Mouse (Mus musculus): ENCODE measurements around the gene Fstl4.

Gene Fstl4

DNA sequence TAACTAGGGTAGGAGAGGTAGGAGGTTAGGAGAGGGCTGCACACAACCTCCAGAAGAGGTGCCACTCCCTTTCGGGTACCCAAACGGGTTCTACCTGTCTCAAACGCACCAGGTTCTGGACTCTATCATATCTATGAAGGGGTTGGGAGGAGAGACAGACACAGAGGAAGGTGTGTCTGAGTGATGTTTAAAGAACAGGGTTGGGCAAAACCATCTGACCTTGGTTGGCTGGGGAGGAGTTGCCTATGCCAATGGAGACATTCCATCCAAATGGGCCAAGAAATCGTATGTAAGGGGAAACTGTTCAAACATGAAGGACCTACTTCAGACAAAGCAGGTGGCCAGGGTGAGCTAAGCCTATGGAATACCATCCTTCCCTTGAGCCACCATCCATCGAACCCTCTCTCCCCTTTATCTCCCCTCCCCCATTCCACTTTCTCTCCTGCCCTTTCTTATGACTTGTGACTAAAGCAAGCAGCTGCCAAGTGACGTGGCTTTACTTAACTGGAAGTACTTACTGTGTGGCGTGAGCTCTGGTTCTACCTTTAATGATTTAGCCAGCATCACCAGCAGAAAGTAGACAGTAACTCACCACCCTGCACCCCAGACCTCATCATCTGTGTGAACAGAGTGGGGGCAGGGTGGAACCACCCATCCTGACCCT, 252.1 kb downstream of the Fstl4 start:
- DNase-seq (ENCODE audit: low read depth, low spot score) = no peak

- no peak for DNase-seq (ENCODE audit: low read depth, low spot score)
Measured at GRCm38 (mm10) chr11:53019509-53019908, 255.1 kb downstream of the Fstl4 start.

- DNase-seq (ENCODE audit: low read depth, low spot score) = no peak
Measured at GRCm38 (mm10) chr11:53024403-53024802, 260.0 kb downstream of the Fstl4 start.

DNA sequence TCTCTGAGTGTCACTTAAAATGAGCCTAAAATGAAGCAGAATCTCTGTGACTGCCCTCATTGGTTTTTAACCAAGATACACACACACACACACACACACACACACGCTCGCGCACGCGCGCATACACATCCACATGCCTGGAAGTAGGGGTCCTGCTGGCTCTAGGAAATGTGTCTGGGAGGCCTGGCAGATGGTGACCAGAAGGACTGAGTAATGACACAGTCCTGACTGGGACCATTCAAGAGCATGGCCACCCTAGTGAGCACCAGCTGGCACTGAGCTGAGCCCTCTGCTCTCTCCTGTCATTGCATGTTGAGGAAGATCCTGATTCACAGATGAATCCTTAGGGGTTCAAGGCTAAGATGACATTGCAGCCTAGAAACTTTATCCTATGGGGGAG, 261.3 kb downstream of the Fstl4 start:
- DNase-seq (ENCODE audit: low read depth, low spot score) = no peak

DNA sequence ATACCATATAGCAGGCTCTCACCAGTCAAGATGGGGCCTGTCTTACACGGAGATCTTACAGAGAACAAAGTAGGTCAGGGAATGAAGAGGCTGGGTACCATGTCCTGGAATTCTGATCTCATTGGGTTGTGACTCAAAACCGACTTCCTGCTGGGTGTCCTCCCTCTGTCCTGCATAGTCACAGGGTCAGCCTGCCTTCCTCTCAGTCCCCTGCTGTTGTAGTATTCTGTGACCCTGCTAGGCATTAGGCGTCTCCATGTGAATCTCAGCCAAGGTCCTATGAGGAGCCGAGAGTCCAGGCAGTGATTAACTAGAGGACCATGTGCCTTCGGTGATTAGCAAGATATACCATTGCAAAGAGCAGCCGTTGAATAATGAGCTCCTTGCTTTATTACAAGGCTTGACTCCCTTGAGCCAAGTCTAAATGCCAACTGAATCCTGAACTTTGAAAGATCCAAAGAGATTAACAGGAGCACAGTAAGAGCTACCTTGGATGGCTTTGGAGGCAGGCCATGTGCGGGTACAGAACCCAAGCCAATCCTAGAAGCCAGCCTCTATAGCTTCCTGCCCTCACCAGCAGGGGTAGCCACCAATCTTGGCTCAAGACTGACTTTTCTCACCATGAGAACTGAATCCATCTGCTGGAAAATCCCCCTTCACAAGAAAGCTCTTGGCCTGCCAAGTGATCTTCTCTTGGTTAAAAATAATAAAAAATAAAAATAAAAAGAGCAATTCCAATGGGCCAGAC, 264.2 kb downstream of the Fstl4 start:
- no peak for DNase-seq (ENCODE audit: low read depth, low spot score)

DNA sequence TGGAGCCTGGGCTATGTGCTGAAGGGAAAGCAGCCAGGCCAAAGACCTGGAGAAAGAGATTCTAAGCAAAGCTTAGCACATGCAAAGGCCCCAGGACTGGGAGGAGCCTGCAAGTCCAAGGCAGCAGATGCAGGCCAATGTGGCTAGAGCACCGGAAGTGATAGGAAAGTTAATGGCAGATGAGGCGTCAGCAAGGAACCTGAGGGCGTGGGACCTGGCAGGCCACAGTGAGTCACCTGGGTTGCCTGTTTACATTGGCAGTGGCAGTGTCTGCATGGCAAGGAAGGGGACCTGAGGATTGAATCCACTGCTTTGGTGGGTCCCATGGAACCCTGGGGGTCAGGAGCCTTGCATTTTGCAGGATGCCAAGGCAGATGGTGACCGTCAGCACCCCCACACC, 267.3 kb downstream of the Fstl4 start:
- no peak for DNase-seq (ENCODE audit: low read depth, low spot score)

- DNase-seq (ENCODE audit: low read depth, low spot score) = peak; percentile 61
Measured at GRCm38 (mm10) chr11:53032336-53032735, 267.9 kb downstream of the Fstl4 start.

- DNase-seq (ENCODE audit: low read depth, low spot score) = no peak
Measured at GRCm38 (mm10) chr11:53035414-53035813, 271.0 kb downstream of the Fstl4 start.

DNA sequence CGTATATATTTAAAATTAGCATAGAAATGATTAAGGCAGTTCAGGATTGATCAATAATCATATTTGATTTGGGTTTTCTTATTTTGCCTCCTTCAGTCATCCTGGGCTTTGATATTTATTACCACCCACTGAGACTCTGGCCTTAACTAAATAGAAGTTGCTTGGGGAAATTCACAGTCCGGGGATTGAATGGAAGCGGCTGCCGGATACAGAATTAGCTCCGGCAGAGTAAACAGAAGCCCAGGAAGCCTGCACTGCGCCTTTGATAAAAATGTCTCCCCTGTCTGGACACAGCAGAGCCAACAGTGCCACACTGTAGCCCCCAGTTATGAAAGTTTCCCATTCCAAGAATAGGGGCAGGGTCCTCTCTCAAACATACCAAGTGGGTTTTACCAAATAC, 282.4 kb downstream of the Fstl4 start:
- no peak for DNase-seq (ENCODE audit: low read depth, low spot score)

GRCm38 (mm10) chr11:53054151-53054550, 289.7 kb downstream of the Fstl4 start:
- DNase-seq (ENCODE audit: low read depth, low spot score) = no peak

DNA sequence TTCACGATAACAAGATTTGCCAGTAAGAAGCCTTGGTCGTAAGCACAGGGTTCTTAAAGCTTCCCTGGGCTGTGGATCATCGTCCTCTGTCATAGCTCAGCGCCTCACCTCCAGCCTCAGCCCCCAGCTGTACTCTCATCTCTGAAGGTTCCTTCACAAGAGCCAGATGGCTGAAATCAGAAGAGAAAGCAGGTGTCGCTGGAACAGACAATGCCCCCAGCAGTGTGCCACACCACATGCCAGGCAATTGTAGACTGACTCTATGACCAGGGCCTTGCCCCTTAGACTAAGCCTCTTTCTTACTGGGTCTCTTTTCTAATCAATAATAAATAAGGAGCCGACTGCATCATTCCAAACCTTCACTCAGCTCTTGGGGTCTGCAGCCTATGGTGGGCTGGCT, 291.5 kb downstream of the Fstl4 start:
- no peak for DNase-seq (ENCODE audit: low read depth, low spot score)

DNA sequence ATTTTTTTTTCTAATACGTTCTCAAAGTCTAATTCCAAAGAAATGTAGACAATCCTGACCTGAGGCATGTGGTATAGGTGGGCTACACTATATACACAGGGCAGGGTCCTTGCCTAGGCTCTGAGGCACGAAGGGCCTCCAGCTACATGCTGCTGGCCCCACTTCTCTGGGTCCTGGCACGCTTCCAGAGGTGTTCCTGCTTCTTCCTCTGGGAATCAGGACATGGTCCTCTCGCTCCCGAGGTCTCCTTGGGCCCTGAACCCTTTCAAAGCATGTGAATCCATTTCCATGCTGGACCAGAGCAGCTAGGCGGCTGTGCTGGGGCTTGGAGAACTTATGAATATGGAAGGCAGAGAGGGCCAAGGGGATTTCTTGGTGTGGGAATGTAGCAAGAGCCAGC, 292.3 kb downstream of the Fstl4 start:
- DNase-seq (ENCODE audit: low read depth, low spot score) = no peak

GRCm38 (mm10) chr11:53057821-53058553, 293.6 kb downstream of the Fstl4 start:
- no peak for DNase-seq (ENCODE audit: low read depth, low spot score)

DNA sequence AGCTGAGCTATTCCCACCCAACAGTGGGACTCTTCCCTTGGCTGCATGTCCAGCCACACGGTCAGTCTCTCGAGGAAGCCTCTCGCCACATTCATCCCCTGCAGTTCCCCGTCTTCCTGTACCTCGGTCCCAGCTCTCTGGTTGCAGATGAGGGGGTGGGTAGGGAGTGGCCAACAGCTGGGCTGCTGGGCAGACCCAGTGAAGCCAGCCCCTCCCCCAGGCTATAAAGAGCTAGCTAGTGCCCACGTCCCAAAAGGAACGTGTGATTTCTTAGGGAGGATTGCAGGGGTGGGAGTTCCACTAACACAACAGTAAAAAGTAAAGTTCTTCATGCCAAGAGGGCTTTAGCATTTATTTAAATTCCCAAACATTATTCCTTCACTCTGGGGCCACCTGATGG, 294.1 kb downstream of the Fstl4 start:
- no peak for DNase-seq (ENCODE audit: low read depth, low spot score)

GRCm38 (mm10) chr11:53067699-53068478, 303.5 kb downstream of the Fstl4 start:
- no peak for DNase-seq (ENCODE audit: low read depth, low spot score)

- DNase-seq (ENCODE audit: low read depth, low spot score) = no peak
Measured at GRCm38 (mm10) chr11:53068479-53069065, 304.1 kb downstream of the Fstl4 start.

GRCm38 (mm10) chr11:53069751-53070150, 305.3 kb downstream of the Fstl4 start:
- no peak for DNase-seq (ENCODE audit: low read depth, low spot score)

GRCm38 (mm10) chr11:53071602-53072001, 307.2 kb downstream of the Fstl4 start:
- DNase-seq (ENCODE audit: low read depth, low spot score) = no peak

GRCm38 (mm10) chr11:53077641-53078040, 313.2 kb downstream of the Fstl4 start:
- no peak for DNase-seq (ENCODE audit: low read depth, low spot score)

DNA sequence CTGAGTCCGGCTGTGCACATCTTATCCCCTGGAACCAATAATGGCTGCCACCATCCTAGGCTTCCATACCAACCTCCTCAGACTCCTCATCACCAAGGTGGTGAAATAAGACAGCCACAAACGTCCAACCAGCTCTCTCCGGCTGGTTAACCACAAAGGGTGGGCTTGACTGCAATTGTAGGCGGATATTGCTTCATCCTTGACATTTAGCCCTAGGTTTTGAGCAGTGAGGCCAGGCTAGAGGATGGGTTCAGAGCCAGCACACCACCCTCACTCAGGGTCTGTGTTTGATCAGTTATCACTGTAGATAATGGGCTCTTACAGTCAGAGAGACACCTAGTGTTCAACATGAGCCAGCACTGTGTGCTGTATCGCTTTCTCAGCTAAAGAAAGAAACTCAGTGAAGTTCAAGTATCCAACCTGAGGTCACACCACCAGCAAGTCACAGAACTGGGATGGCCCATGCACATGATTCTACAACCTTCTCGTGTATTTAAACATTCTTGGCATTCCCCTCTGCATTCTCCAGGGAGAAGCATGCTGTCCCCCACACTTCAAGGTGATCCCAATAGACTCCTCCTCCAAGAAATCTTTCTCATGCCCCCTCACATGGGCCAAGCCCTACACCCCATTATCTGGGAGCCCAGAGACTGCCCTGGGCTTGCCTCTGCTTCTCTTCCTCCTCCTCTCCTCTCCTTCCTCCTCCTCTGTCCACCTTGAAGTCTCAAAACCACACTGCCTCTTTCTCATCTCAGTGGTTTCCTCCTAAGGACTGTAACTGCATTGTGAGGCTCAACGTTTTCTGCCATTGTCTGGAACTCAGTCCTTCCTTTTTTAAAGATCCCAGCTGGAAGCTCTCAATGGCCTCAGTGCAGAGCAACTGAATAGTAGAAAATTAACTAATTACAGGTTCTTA, 314.2 kb downstream of the Fstl4 start:
- no peak for DNase-seq (ENCODE audit: low read depth, low spot score)

Measured in WW6 (cell line).